Mouse (Mus musculus): ENCODE data around the gene Car9. TPM values are rescaled to one million over a fixed set of nuclear protein-coding genes. Genes with fewer than 3 reads are reported as not detected.

The Car9 gene
- total and polyA plus RNA-seq, 3 experiments, result not detected

GRCm38 (mm10) chr4:43466872-43467271, 39.9 kb upstream of the Car9 start:
- in situ Hi-C loops (cut with MboI; ENCODE audit: low pct_ligation_motif_present, low pct_unique_long_range_greater_than_20kb, low sequenced_read_pairs), result no loop called here
- no peak for DNase-seq (ENCODE audit: extremely low read depth)
- H3K79me2 ChIP-seq (replicated peaks; ENCODE audit: control insufficient read depth, extremely low read depth, insufficient read depth, poor library complexity, severe bottlenecking), result no peaks in the 10 kb centered on the region
- H3K27ac ChIP-seq (ENCODE audit: insufficient read depth, low read depth), result no peak overlapping the region
- no peak overlapping the region for H3K9ac ChIP-seq (ENCODE audit: insufficient read depth, low read depth)
- peaks cover 0 to 15% of the 10 kb centered on the region in 2 experiments; a peak in 2 of 4 replicates for H3K4me1 ChIP-seq (ENCODE audit: control insufficient read depth in 1 of 2, insufficient read depth in 2 of 2)
- no peaks in the 10 kb centered on the region for H3K27me3 ChIP-seq (replicated peaks)
- H3K36me3 ChIP-seq (replicated peaks in 1 of 2; ENCODE audit: control insufficient read depth in 1 of 2, insufficient read depth in 1 of 2, low read length in 1 of 2), result no peaks in the 10 kb centered on the region
- TF ChIP-seq USF2 (conservative IDR thresholded peaks at IDR 0.05; ENCODE audit: low read depth, low read length) (no peak), CHD2 (IDR thresholded peaks at IDR 0.05; ENCODE audit: low read length) (no peak), BHLHE40 (IDR thresholded peaks at IDR 0.05; ENCODE audit: low read depth, low read length) (no peak), MEF2A (IDR thresholded peaks at IDR 0.05; ENCODE audit: borderline replicate concordance, low read depth, low read length) (no peak), MYC (IDR thresholded peaks at IDR 0.05; ENCODE audit: low read depth, low read length) (no peak), NRF1 (IDR thresholded peaks at IDR 0.05; ENCODE audit: low read depth, low read length) (no peak), MAZ (IDR thresholded peaks at IDR 0.05; ENCODE audit: low read depth, low read length) (no peak), CHD1 (IDR thresholded peaks at IDR 0.05; ENCODE audit: low read depth, low read length) (no peak), EP300 (IDR thresholded peaks at IDR 0.05; ENCODE audit: low read length) (no peak), ELF1 (IDR thresholded peaks at IDR 0.05; ENCODE audit: low read depth, low read length) (no peak), JUND (conservative IDR thresholded peaks at IDR 0.05; ENCODE audit: low read depth, low read length) (no peak), UBTF (IDR thresholded peaks at IDR 0.05; ENCODE audit: low read depth, low read length) (no peak), HCFC1 (IDR thresholded peaks at IDR 0.05; ENCODE audit: low read depth, low read length) (no peak), ETS1 (conservative IDR thresholded peaks at IDR 0.05; ENCODE audit: low read depth, low read length) (no peak), NELFE (IDR thresholded peaks at IDR 0.05; ENCODE audit: low read depth, low read length) (no peak)
- no peak overlapping the region for H3K4me2 ChIP-seq (ENCODE audit: insufficient read depth, low read depth, poor library complexity, severe bottlenecking)
- H3K9me3 ChIP-seq (replicated peaks; ENCODE audit: low read length), result peaks cover 14% of the 10 kb centered on the region
- H3K4me3 ChIP-seq (replicated peaks in 1 of 3; ENCODE audit: low read depth in 2 of 3, low read length in 2 of 3, poor library complexity in 1 of 3), result no peak overlapping the region
- dilution Hi-C loops (cut with MboI; ENCODE audit: extremely low pct_ligation_motif_present, extremely low pct_unique_long_range_greater_than_20kb, low sequenced_read_pairs), result no loop called here

DNA sequence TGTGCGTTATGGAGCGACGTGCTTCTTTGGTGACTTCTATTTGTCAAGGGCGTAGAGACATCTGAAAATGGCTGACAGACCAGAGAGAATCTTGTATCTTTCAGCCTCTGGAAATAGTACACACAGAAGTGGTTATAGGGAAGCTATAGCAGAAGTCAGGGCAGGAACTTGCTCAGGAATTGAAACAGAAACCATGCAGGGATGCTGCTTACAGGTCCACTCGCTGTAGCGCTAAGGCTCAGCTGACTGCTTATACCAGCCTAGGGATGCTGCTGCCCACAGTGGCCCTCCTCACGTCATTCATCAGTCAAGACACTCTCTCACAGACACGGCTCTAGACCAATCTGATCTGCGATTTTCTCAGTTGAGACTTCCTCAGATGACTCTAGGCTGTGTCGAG, 36.5 kb upstream of the Car9 start:
- H3K4me1 ChIP-seq (ENCODE audit: control insufficient read depth in 1 of 2, insufficient read depth in 2 of 2), result peaks cover 10 to 40% of the 10 kb centered on the region in 2 experiments
- no peaks in the 10 kb centered on the region for H3K79me2 ChIP-seq (replicated peaks; ENCODE audit: control insufficient read depth, extremely low read depth, insufficient read depth, poor library complexity, severe bottlenecking)
- no peak overlapping the region for H3K4me2 ChIP-seq (ENCODE audit: insufficient read depth, low read depth, poor library complexity, severe bottlenecking)
- dilution Hi-C loops (cut with MboI; ENCODE audit: extremely low pct_ligation_motif_present, extremely low pct_unique_long_range_greater_than_20kb, low sequenced_read_pairs) (no loop called here), in situ Hi-C loops (cut with MboI; ENCODE audit: low pct_ligation_motif_present, low pct_unique_long_range_greater_than_20kb, low sequenced_read_pairs) (no loop called here)
- H3K27me3 ChIP-seq (replicated peaks), result no peaks in the 10 kb centered on the region
- H3K9ac ChIP-seq (ENCODE audit: insufficient read depth, low read depth), result no peak overlapping the region
- no peak overlapping the region for H3K27ac ChIP-seq (ENCODE audit: insufficient read depth, low read depth)
- H3K4me3 ChIP-seq (replicated peaks in 1 of 3; ENCODE audit: low read depth in 2 of 3, low read length in 2 of 3, poor library complexity in 1 of 3), result no peak overlapping the region
- no peaks in the 10 kb centered on the region for H3K36me3 ChIP-seq (replicated peaks in 1 of 2; ENCODE audit: control insufficient read depth in 1 of 2, insufficient read depth in 1 of 2, low read length in 1 of 2)
- no peak for DNase-seq (ENCODE audit: extremely low read depth)
- TF ChIP-seq TBP (conservative IDR thresholded peaks at IDR 0.05; ENCODE audit: low read depth, low read length), result no peak
- TF ChIP-seq RCOR1 (conservative IDR thresholded peaks at IDR 0.05; ENCODE audit: low read depth, low read length), result no peak
- no peak for TF ChIP-seq MAZ (IDR thresholded peaks at IDR 0.05; ENCODE audit: low read depth, low read length)
- no peak for TF ChIP-seq MAFK (IDR thresholded peaks at IDR 0.05; ENCODE audit: insufficient replicate concordance, low read length)
- TF ChIP-seq GABPA (IDR thresholded peaks at IDR 0.05; ENCODE audit: insufficient replicate concordance, low read depth, low read length), result no peak
- no peak for TF ChIP-seq EP300 (IDR thresholded peaks at IDR 0.05; ENCODE audit: low read length)
- TF ChIP-seq JUN (IDR thresholded peaks at IDR 0.05; ENCODE audit: insufficient read depth, low read depth, low read length), result no peak
- TF ChIP-seq KAT2A (IDR thresholded peaks at IDR 0.05; ENCODE audit: insufficient replicate concordance, low read length), result no peak
- TF ChIP-seq POLR2AphosphoS2 (IDR thresholded peaks at IDR 0.05; ENCODE audit: low read depth, low read length), result no peak
- peaks cover 9% of the 10 kb centered on the region for H3K9me3 ChIP-seq (replicated peaks; ENCODE audit: low read length)

Measured in CH12.LX (cell line).